Mouse (Mus musculus) limb, embryonic 14.5 days (tissue): ENCODE data around the gene Tecrl. TPM values are rescaled to one million over a fixed set of nuclear protein-coding genes. Genes with fewer than 3 reads are reported as not detected.

ENCODE experiments used
- ATAC-seq: fragments of 200-750 bp; cut with Nextera tagmentation; 2 replicates; pipeline ENCODE4 v1.8.0; 2017; ENCODE audit warnings: low read depth, moderate number of reproducible peaks, moderate TSS enrichment; ENCODE audit not compliant: low FRiP score
- DNase-seq: peaks from one replicate; pipeline ENCODE4 v3.0.0-alpha.2; 2015; ENCODE audit warnings: low spot score
- H3K27ac ChIP-seq: fragments of 300-500 bp; sonication (generic); replicated peaks from 2 replicates; pipeline ENCODE4 v1.5.1; 2014; ENCODE audit warnings: low read depth, mild to moderate bottlenecking, low read length, moderate library complexity, mixed read lengths
- H3K27me3 ChIP-seq: fragments of 300-500 bp; sonication (generic); 2 replicates; pipeline ENCODE4 v1.6.1; 2014; ENCODE audit warnings: low read length, mixed read lengths; ENCODE audit not compliant: control insufficient read depth, insufficient read depth
- H3K36me3 ChIP-seq: fragments of 300-500 bp; sonication (generic); 2 replicates; pipeline ENCODE4 v1.6.1; 2014; ENCODE audit warnings: mild to moderate bottlenecking, low read length, moderate library complexity, mixed read lengths; ENCODE audit not compliant: control insufficient read depth, insufficient read depth
- H3K4me1 ChIP-seq: fragments of 300-500 bp; sonication (generic); 2 replicates; pipeline ENCODE4 v1.6.1; 2014; ENCODE audit warnings: antibody characterized with exemption, low read length, mixed read lengths; ENCODE audit not compliant: control insufficient read depth, insufficient read depth
- H3K4me2 ChIP-seq: fragments of 300-500 bp; sonication (generic); replicated peaks from 2 replicates; pipeline ENCODE4 v1.6.1; 2014; ENCODE audit warnings: low read depth, mild to moderate bottlenecking, low read length, moderate library complexity; ENCODE audit not compliant: severe bottlenecking
- H3K4me3 ChIP-seq: fragments of 300-500 bp; sonication (generic); replicated peaks from 2 replicates; pipeline ENCODE4 v1.5.1; 2014; ENCODE audit warnings: low read length
- H3K9ac ChIP-seq: fragments of 300-500 bp; sonication (generic); 2 replicates; pipeline ENCODE4 v1.6.1; 2014; ENCODE audit warnings: mild to moderate bottlenecking, low read depth, low read length, moderate library complexity; ENCODE audit not compliant: severe bottlenecking
- H3K9me3 ChIP-seq: fragments of 300-500 bp; sonication (generic); 2 replicates; pipeline ENCODE4 v1.6.1; 2016; ENCODE audit warnings: low read length; ENCODE audit not compliant: control insufficient read depth
- POLR2A ChIP-seq: fragments of 200-500 bp; IDR thresholded peaks from 2 replicates; pipeline ENCODE4 v1.8.0; 2012; ENCODE audit warnings: inconsistent platforms, mild to moderate bottlenecking, moderate library complexity, borderline replicate concordance; ENCODE audit not compliant: insufficient read depth, insufficient read length; ENCODE audit errors: extremely low read depth
- WGBS: fragments of 180-500 bp; shearing (Covaris S2); extraction: QIAGEN DNeasy Blood & Tissue Kit; methylation state at CpG from one replicate; pipeline ENCODE4 v1.1.7; 2014; 5-methylcytosine and 5-hydroxymethylcytosine counted together
- polyA plus RNA-seq, 2 experiments: library from polyadenylated mRNA; depleted of rRNA in 1 of 2; stranded (reverse) in 1 of 2; unstranded in 1 of 2; fragments of >200 nt; fragmentation: Nextera tagmentation in 1 of 2; extraction: Ambion mirVana in 1 of 2; gene quantifications; 2 replicates each; pipeline versions ENCODE4 v1.2.1 to v1.2.3; 2012 to 2014

Tecrl gene
- polyA plus RNA-seq (2012; rRNA removed) (2.0 and 2.1 TPM in 2 replicates), polyA plus RNA-seq (2014; fragmentation: Nextera tagmentation; extraction: Ambion mirVana) (2.3 and 4.0 TPM in 2 replicates)

- Histone ChIP-seq H3K9me3 (no peaks in the 10 kb centered on the region), H3K9ac (no peak within 1 kb of the TSS), H3K4me2 (no peak within 1 kb of the TSS), H3K4me3 (no peak within 1 kb of the TSS), H3K27me3 (no peaks in the 10 kb centered on the region), H3K4me1 (no peaks in the 10 kb centered on the region), H3K36me3 (no peaks in the 10 kb centered on the region), H3K27ac (no peak within 1 kb of the TSS)
- no peak for DNase-seq
- WGBS, result 48% methylated on average over 9 of the region's 9 CpGs
- TF ChIP-seq POLR2A, result no peak
- ATAC-seq, result 0 out of 2 replicates have a peak, but pooled peaks have one; percentile 23
Measured at GRCm38 (mm10) chr5:83354846-83355561, at the start of gene Tecrl. Gene Tecrl (minus strand): TSS chr5:83355195.

GRCm38 (mm10) chr5:83385021-83385420, 30.0 kb upstream of the Tecrl start:
- Histone ChIP-seq H3K4me3 (no peak overlapping the region), H3K9ac (no peak overlapping the region), H3K4me1 (no peaks in the 10 kb centered on the region), H3K27ac (no peak overlapping the region), H3K4me2 (no peak overlapping the region), H3K36me3 (no peaks in the 10 kb centered on the region), H3K27me3 (no peaks in the 10 kb centered on the region), H3K9me3 (no peaks in the 10 kb centered on the region)
- ATAC-seq, result no peak
- 86% methylated on average over 2 of the region's 2 CpGs for WGBS
- no peak for DNase-seq
- TF ChIP-seq POLR2A, result no peak

- no peak overlapping the region for H3K27ac ChIP-seq
- H3K4me2 ChIP-seq, result no peak overlapping the region
- WGBS, result 16% methylated on average over 2 of the region's 2 CpGs
- no peak overlapping the region for H3K4me3 ChIP-seq
- ATAC-seq, result no peak
- H3K36me3 ChIP-seq, result no peaks in the 10 kb centered on the region
- no peak for TF ChIP-seq POLR2A
- no peak for DNase-seq
- H3K27me3 ChIP-seq, result no peaks in the 10 kb centered on the region
- no peaks in the 10 kb centered on the region for H3K9me3 ChIP-seq
- H3K4me1 ChIP-seq, result no peaks in the 10 kb centered on the region
- no peak overlapping the region for H3K9ac ChIP-seq
Measured at GRCm38 (mm10) chr5:83351615-83352014, 3.4 kb downstream of the Tecrl start.

- no peak overlapping the region for H3K4me3 ChIP-seq
- H3K4me2 ChIP-seq, result no peak overlapping the region
- H3K9me3 ChIP-seq, result no peaks in the 10 kb centered on the region
- H3K9ac ChIP-seq, result no peak overlapping the region
- no peak for DNase-seq
- WGBS, result 77% methylated on average over 4 of the region's 4 CpGs
- H3K36me3 ChIP-seq, result no peaks in the 10 kb centered on the region
- ATAC-seq, result no peak
- no peak for TF ChIP-seq POLR2A
- H3K27ac ChIP-seq, result no peak overlapping the region
- no peaks in the 10 kb centered on the region for H3K4me1 ChIP-seq
- no peaks in the 10 kb centered on the region for H3K27me3 ChIP-seq
Measured at GRCm38 (mm10) chr5:83339144-83339543, 15.9 kb downstream of the Tecrl start.

GRCm38 (mm10) chr5:83267148-83267776, 87.7 kb downstream of the Tecrl start:
- H3K27ac ChIP-seq, result no peak overlapping the region
- H3K9ac ChIP-seq, result no peak overlapping the region
- ATAC-seq (peak; percentile 63), DNase-seq (peak; percentile 20)
- 42% methylated on average over 2 of the region's 2 CpGs for whole genome bisulfite sequencing
- no peaks in the 10 kb centered on the region for H3K9me3 ChIP-seq
- H3K36me3 ChIP-seq, result no peaks in the 10 kb centered on the region
- H3K27me3 ChIP-seq, result no peaks in the 10 kb centered on the region
- H3K4me2 ChIP-seq, result no peak overlapping the region
- TF ChIP-seq POLR2A, result no peak
- no peaks in the 10 kb centered on the region for H3K4me1 ChIP-seq
- no peak overlapping the region for H3K4me3 ChIP-seq
